Mouse (Mus musculus): ENCODE data around the gene Map3k3. TPM values are rescaled to one million over a fixed set of nuclear protein-coding genes. Genes with fewer than 3 reads are reported as not detected.

The Map3k3 gene
- polyA plus RNA-seq, 1 experiment = 15.0 TPM

DNA sequence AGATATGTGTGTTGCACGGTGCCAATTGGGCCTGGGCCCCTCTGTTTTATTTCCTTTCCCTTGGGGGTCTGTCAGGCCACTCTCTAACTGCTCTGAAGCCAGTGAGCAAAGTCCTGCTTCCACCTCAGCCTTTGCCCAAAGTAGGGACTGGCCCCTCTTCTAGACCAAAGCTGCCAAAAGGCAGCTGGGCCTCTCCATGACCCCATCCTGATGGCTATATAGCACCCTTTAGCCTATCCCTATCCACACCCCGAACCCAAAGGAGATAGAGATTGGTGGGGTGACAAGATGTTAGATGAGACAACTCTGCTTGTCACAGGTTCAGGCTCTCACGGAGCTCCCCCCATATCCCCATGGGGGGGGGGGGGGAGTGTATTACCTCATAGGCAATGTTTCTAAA, 71.3 kb downstream of the Map3k3 start:
- no peak for DNase-seq (ENCODE audit: low read depth, low spot score)
- 62% methylated on average over 3 of the region's 3 CpGs for WGBS

GRCm38 (mm10) chr11:106156257-106156656, 71.8 kb downstream of the Map3k3 start:
- no peak for DNase-seq (ENCODE audit: low read depth, low spot score)
- WGBS = 94% methylated on average over 1 of the region's 1 CpGs

DNA sequence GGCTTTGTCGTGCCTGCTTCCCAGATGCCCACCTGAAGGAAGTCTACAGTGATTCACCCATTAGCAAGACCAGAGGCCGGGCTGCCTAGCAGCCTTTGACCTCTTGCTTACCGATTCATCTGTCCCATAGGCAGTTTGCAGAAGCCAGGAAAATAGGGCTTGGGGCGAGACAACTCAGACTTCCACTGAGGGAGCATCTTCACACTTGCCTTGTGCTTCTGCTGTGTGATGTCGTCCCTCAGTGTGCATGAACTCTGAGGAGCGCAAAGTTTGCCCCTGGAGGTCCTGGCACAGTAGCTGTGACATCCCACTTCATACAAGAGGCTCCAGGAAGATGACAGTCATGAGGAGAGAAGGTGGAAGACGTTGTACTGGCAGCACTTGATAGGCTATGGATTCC, 72.7 kb downstream of the Map3k3 start:
- WGBS = 72% methylated on average over 7 of the region's 7 CpGs
- no peak for DNase-seq (ENCODE audit: low read depth, low spot score)

DNA sequence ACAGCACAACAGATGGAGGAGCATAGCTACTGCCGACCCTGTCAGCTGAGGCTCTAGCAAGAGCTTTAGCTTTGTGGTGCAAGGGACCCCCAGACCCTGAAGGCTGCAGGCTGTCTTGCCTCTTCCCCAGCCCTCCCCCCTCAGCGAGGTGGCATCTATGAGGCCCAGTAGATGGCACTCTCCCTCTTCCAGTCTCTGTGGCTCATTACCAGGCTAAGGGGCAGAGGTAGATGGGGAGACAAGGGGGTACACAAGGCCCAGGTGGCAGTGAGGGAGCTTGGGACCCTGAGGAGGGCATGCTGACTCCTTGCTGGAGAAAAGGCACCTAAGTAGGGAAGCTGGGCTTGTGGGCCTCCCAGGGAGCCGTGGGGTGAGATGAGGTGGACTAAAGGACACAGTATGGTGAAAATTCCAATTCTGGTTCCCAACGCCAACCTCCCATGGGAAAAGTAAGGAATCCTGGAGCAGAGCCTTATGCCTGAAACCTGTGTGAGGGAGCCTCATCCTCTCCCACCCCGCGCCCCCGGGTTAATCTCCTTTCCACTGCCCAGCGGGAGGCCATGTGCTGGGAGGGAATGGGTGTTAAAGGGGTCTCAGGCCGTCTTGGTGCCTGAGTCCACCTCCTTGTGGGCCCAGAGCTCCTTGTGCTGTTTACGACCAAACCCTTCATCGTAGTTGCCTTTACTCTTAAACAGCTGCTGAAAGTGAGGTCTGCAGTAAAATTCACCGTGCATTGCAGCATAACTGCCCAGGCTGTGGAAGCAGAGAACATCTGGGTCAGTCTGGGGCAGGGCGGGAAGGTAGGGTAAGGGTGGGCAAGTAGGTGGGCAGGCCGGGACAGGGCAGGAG, 73.9 kb downstream of the Map3k3 start:
- 55% methylated on average over 14 of the region's 14 CpGs for WGBS
- no peak for DNase-seq (ENCODE audit: low read depth, low spot score)

DNA sequence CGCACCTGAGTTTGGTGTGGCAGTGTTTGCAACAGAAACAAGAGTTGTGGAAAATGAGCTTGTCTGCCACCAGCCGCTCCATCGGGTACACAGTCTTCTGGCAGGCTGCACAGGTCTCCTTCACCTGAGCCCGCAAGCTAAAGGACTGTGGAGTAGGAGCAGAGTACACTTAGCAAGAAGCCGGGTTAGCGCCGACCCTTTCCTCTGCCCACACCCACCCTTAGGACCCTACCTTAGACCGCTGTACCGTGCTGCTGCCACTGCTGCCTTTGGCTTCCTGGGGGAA, 74.5 kb downstream of the Map3k3 start:
- no peak for DNase-seq (ENCODE audit: low read depth, low spot score)
- 37% methylated on average over 9 of the region's 9 CpGs for WGBS

- 2% methylated on average over 25 of the region's 25 CpGs for WGBS
- no peak for DNase-seq (ENCODE audit: low read depth, low spot score)
These were observed 75.0 kb downstream of the Map3k3 start for GRCm38 (mm10) chr11:106159216-106159920.

- DNase-seq (ENCODE audit: low read depth, low spot score) = no peak
- WGBS = under 1% methylated on average over 88 of the region's 106 CpGs
These were observed 75.8 kb downstream of the Map3k3 start for GRCm38 (mm10) chr11:106159921-106160840.

DNA sequence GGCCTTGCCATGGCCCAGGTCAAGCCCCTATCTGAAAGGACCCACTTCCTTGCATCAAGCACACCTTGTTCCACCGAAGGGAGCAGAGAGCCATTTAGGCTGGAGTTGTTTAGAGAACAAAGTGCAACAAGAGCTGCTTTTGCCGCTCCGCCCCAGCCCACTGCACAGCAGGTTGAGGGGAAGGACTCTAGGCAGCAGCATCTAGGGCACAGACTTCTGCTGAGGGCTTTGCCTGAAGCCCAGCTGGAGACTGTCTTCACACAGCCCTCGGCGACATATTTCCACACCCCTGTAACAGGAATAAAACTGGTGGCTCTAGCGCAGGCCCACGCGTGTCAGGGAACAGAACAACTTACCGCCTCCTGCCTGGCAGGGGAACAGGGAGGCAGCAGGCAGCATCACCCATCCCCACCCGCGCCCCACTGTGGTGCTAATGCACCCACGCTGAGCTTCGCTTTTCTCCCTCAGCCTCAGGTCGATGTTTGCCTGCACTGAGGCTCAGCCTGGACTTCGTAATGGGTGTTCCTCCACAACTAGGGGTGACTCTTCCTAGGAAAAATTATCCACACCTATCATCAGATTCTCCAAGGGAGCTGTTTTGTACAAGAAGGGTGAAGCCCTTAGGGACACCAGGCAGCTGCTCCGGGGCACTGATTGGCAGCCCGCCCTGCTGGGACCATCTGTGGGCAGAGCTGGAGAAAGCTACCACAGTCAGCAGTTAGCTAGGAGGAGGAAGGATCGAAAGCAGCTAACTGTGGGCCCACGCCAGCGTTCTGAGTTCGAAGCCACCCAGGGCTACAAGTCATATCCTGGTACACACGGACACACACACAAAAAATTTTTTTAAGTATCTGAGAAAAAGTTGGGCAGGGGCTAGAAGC, 76.7 kb downstream of the Map3k3 start, which contains the start of the genes Gm10840 and Limd2:
TSS of gene Gm10840 (plus strand) at position 10 of the 881 bp plus-strand sequence.
TSS of gene Limd2 (minus strand) at position 20 of the 881 bp plus-strand sequence.
- 46% methylated on average over 22 of the region's 22 CpGs for WGBS
- no peak for DNase-seq (ENCODE audit: low read depth, low spot score)

GRCm38 (mm10) chr11:106162237-106162636, 77.8 kb downstream of the Map3k3 start:
- DNase-seq (ENCODE audit: low read depth, low spot score) = no peak
- 74% methylated on average over 2 of the region's 2 CpGs for WGBS

DNA sequence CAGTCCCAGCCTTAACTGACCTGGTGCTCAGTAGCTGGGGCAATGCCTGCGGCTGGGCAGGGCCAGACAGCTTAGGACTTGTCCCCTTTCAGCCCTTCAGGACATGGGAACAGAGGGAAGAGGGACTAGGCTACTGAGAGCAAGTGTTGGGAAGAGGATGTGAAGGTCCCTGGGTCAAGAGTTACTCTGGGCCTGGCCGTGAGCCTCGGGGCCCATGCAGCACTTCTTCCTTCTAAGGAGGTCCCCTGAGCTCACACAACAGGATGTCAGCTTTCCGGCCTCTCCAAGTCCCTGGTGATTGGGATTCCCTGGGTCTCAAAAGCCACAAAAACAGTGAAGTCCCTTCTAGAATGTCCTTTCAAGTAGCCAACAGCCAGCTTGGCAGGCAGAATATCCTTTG, 79.1 kb downstream of the Map3k3 start:
- no peak for DNase-seq (ENCODE audit: low read depth, low spot score)
- WGBS = 79% methylated on average over 4 of the region's 4 CpGs

DNA sequence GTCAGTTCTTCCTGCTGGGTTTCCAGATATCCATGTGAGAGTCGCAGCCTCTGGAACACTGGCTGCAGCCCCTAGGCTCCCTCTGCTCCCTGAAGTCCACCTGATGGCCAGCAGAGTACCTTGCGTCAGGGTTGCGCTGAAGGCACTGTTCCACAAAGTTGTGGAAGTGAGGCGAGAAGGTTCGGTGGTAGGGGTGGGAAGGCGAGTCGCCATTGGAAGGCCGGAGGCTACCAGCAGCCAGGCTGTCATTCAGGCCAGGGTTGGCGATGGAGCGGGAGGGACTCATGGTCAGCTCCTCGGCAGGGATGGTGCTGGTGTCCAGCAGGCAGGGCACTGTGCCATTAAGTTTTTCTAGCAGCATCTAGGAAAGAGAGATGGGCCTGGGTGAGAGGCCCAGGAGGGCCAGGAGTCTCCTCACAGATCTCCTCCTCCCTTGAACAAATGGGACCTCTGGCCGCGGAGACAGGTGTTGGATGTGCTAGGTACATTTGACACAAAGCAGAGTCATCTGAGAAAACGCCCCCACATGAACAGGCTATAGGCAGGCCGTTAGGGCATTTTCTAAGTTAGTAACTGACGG, 80.3 kb downstream of the Map3k3 start:
- WGBS = 93% methylated on average over 16 of the region's 16 CpGs
- no peak for DNase-seq (ENCODE audit: low read depth, low spot score)

GRCm38 (mm10) chr11:106167435-106167834, 83.0 kb downstream of the Map3k3 start:
- 38% methylated on average over 5 of the region's 5 CpGs for WGBS
- no peak for DNase-seq (ENCODE audit: low read depth, low spot score)

DNA sequence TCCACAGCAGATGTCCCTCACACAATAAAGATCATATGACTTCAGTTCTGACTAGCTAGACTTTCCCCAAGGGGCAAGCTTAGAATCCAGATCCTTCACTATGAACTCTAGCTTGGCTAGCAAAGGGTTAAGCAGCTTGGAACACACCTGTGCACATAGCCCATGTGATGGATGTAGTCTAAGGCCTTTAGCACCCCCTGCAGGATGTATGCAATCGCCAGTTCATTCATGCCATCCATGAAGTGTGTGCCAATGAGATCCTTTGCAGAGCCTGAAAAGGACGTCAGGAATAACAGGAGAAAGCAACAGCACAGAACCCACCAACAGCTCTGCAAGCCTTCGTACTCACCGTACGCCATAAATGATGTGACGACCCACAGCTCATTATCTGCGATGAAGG, 86.4 kb downstream of the Map3k3 start:
- no peak for DNase-seq (ENCODE audit: low read depth, low spot score)
- WGBS = 73% methylated on average over 7 of the region's 7 CpGs

DNA sequence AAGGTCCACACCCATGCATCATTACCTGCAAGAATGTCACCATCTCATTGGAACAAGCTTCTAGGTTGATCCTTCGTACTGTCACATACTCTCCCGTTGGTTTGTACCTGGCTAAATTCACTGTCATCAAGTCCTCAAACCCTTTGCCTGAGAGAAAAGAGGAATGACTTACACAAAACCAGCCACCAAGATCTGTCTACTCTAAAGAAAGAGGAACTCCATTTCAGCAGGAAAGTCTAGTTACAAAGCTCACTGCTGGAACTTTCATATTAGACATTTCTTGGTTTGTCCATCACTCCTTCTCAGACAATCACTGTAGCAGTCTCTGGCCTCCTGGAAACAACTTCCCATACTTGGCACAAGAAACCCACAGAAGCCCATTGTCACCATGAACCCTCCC, 88.8 kb downstream of the Map3k3 start:
- DNase-seq (ENCODE audit: low read depth, low spot score) = no peak
- 90% methylated on average over 2 of the region's 2 CpGs for WGBS

- WGBS = 73% methylated on average over 5 of the region's 5 CpGs
- DNase-seq (ENCODE audit: low read depth, low spot score) = no peak
These were observed 90.0 kb downstream of the Map3k3 start for GRCm38 (mm10) chr11:106174372-106174771.

- DNase-seq (ENCODE audit: low read depth, low spot score) = no peak
- WGBS = 32% methylated on average over 3 of the region's 3 CpGs
These were observed 90.7 kb downstream of the Map3k3 start for GRCm38 (mm10) chr11:106175081-106175480.

- DNase-seq (ENCODE audit: low read depth, low spot score) = no peak
- 90% methylated on average over 5 of the region's 5 CpGs for WGBS
These were observed 92.0 kb downstream of the Map3k3 start for GRCm38 (mm10) chr11:106176372-106176771.

DNA sequence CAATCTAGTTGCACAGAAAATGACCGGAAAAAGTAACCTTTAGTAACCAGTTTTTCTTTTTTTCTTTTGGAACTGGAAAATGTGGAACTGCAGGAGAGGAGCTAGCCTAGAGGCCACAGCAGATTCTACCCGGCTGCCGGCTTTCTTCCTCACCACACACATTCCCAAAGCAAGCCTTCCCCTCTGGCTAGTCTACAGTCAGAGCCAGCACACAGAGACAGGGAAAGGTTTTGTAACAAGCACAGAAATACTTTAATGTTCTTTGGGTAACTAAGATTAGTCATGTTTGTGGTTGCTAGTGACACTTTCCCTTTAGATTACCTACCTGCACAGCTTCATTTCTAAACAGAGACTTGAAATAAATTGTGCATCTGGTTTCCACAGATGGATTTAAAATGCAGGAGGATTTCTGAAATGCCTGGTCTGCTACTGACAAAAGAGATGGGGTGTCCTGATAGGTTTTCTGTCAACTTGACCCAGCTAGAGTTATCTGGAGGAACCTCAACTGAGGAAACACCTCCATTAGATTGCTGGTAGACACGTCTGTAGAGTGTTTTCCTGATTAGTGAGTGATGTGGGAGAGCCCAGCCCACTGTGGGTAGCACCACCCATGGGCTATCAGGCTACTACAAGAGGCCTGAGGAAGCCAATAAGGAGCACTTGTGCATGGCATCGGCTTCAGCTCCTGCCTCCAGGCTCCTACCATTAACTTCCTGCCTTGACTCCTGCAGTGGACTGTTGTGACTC, 93.8 kb downstream of the Map3k3 start:
- no peak for DNase-seq (ENCODE audit: low read depth, low spot score)
- 72% methylated on average over 5 of the region's 5 CpGs for WGBS

Data from large intestine, adult 2 months (tissue).